Mouse (Mus musculus): ENCODE measurements around the gene Enpp4.

DNA sequence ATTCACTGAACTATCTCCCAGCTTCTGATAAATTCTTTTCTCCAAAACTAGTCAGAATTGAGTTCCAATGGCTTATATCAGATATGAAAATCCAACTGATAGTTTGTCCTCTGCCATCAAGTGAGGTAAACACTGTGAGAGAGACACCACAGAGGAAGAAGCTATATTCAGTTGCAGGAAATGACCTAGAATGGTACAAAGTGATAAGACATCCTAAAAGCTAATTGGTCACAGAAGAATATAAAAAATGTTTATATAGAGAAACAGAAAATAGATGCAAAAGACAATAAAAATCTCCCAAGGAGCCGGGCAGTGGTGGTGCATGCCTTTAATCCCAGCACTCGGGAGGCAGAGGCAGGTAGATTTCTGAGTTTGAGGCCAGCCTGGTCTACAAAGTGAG, 11.0 kb upstream of the Enpp4 start:
- no peak for TF ChIP-seq CTCF (IDR thresholded peaks at IDR 0.05)
- no peak for TF ChIP-seq POLR2A (IDR thresholded peaks at IDR 0.05; ENCODE audit: insufficient read depth, low read depth, low read length)

Measured in heart, adult 2 months (tissue).